Comparison of ENCODE assay signal across 30 mouse cellular contexts in genomic region chr9:16168051-16168450, GRCm38 (mm10).
A peak's percentile ranks its signal among the peaks of the same experiment; 100 is the strongest.
DNase-seq lines count a peak whose midpoint lies in the region; ATAC-seq and TF ChIP-seq lines count a peak whose summit lies in the region.
"Had no signal": no experiment of that assay in that cellular context is flagged by ENCODE, and none has a peak within 500 bp of the region (broad histone marks: within the 10 kb centered on the region; RNA-seq: fewer than 3 reads in every experiment).

No protein-coding gene starts in this region.

- no peak overlapping the region for H3K4me3 ChIP-seq in C2C12 (ENCODE audit: insufficient read depth, poor library complexity, severe bottlenecking)
- no peak overlapping the region for H3K4me3 ChIP-seq in kidney, embryonic 15.5 days (replicated peaks)
- H3K4me3 ChIP-seq: embryonic facial prominence, embryonic 13.5 days; erythroblast, embryonic 14.5 days; forebrain, embryonic 13.5 days; hindbrain, embryonic 10.5 days; hindbrain, embryonic 15.5 days; limb, embryonic 13.5 days; liver, embryonic 13.5 days; midbrain, embryonic 10.5 days; neural tube, embryonic 15.5 days had no signal

- no peaks in the 10 kb centered on the region for H3K36me3 ChIP-seq in C2C12 (ENCODE audit: control insufficient read depth, insufficient read depth)
- H3K36me3 ChIP-seq in kidney, embryonic 15.5 days = no peaks in the 10 kb centered on the region
- H3K36me3 ChIP-seq: embryonic facial prominence, embryonic 13.5 days; hindbrain, embryonic 10.5 days; hindbrain, embryonic 15.5 days; limb, embryonic 13.5 days; liver, embryonic 13.5 days; midbrain, embryonic 10.5 days; neural tube, embryonic 15.5 days had no signal

- no peak overlapping the region for H3K4me2 ChIP-seq in kidney, embryonic 15.5 days
- H3K4me2 ChIP-seq: embryonic facial prominence, embryonic 13.5 days; forebrain, embryonic 13.5 days; hindbrain, embryonic 15.5 days; limb, embryonic 13.5 days; liver, embryonic 13.5 days; lung, embryonic 14.5 days; neural tube, embryonic 15.5 days had no signal

- H3K4me1 ChIP-seq in kidney, embryonic 15.5 days = no peaks in the 10 kb centered on the region
- H3K4me1 ChIP-seq: embryonic facial prominence, embryonic 13.5 days; forebrain, embryonic 13.5 days; hindbrain, embryonic 10.5 days; hindbrain, embryonic 15.5 days; limb, embryonic 13.5 days; liver, embryonic 13.5 days; neural tube, embryonic 15.5 days had no signal

- no peak overlapping the region for H3K9ac ChIP-seq in kidney, embryonic 15.5 days
- H3K9ac ChIP-seq: embryonic facial prominence, embryonic 13.5 days; forebrain, embryonic 13.5 days; hindbrain, embryonic 15.5 days; limb, embryonic 13.5 days; liver, embryonic 13.5 days; lung, embryonic 14.5 days; neural tube, embryonic 15.5 days had no signal

- peak; percentile 2 for DNase-seq in adrenal gland, adult 2 months
- no peak for DNase-seq in adrenal gland, adult (ENCODE audit: inconsistent age in 2 of 2, low spot score in 1 of 2)
- peak; percentile 54 for DNase-seq in lung, postnatal 36 days
- no peak for DNase-seq in lung, postnatal 10 days
- peak; percentile 32 for DNase-seq in fibroblast of lung, adult 2 months (ENCODE audit: low read depth)
- no peak for DNase-seq in thymus, postnatal 4 days
- DNase-seq: adrenal gland, postnatal 10 days; cerebellum, adult 11 months; cerebellum, adult 9-11 months; embryo, embryonic 11 days; gastrocnemius, postnatal 10 days; heart, postnatal 14 days; kidney, adult 11 months; kidney, postnatal 25 days; liver, embryonic 13.5 days; lung, embryonic 14.5 days; retina, postnatal 1 day; right cerebral cortex, postnatal 14 days had no signal

- no peaks in the 10 kb centered on the region for H3K79me2 ChIP-seq in C2C12 (ENCODE audit: control insufficient read depth, insufficient read depth)

- no peaks in the 10 kb centered on the region for H3K79me3 ChIP-seq in C2C12 (ENCODE audit: low read depth)

- H3K9me3 ChIP-seq in kidney, embryonic 15.5 days (replicated peaks) = no peaks in the 10 kb centered on the region
- H3K9me3 ChIP-seq: embryonic facial prominence, embryonic 13.5 days; forebrain, embryonic 13.5 days; hindbrain, embryonic 10.5 days; hindbrain, embryonic 15.5 days; limb, embryonic 13.5 days; liver, embryonic 13.5 days; midbrain, embryonic 10.5 days; neural tube, embryonic 15.5 days had no signal

- ATAC-seq in kidney, embryonic 15.5 days (replicated peaks; ENCODE audit: low FRiP score) = no peak
- ATAC-seq: CD4-positive, CD25-positive, alpha-beta regulatory T cell, adult 4 months; forebrain, embryonic 13.5 days; inflammation-experienced regulatory T-cells, adult 6 months had no signal

- WGBS in kidney, embryonic 15.5 days = 55% methylated on average over 2 of the region's 2 CpGs

- no peak overlapping the region for H3ac ChIP-seq in C2C12 (ENCODE audit: control insufficient read depth, insufficient read length, low read depth)

- no peak overlapping the region for H3K27ac ChIP-seq in kidney, embryonic 15.5 days
- H3K27ac ChIP-seq: embryonic facial prominence, embryonic 13.5 days; forebrain, embryonic 13.5 days; hindbrain, embryonic 10.5 days; hindbrain, embryonic 15.5 days; limb, embryonic 13.5 days; liver, embryonic 13.5 days; midbrain, embryonic 10.5 days; neural tube, embryonic 15.5 days had no signal

- no peak for TF ChIP-seq CTCF in C2C12 (IDR thresholded peaks at IDR 0.05; ENCODE audit: control insufficient read depth, insufficient read depth, insufficient read length)

- no peaks in the 10 kb centered on the region for H3K27me3 ChIP-seq in C2C12 (ENCODE audit: control insufficient read depth, insufficient read depth, insufficient read length)
- no peaks in the 10 kb centered on the region for H3K27me3 ChIP-seq in kidney, embryonic 15.5 days
- H3K27me3 ChIP-seq: embryonic facial prominence, embryonic 13.5 days; forebrain, embryonic 13.5 days; hindbrain, embryonic 15.5 days; limb, embryonic 13.5 days; liver, embryonic 13.5 days; neural tube, embryonic 15.5 days had no signal

TF ChIP-seq in C2C12, 6 proteins besides CTCF, POLR2A, EP300 and RAD21:
- TF ChIP-seq USF1 (IDR thresholded peaks at IDR 0.05; ENCODE audit: low read depth) (no peak), CEBPB (IDR thresholded peaks at IDR 0.05; ENCODE audit: low read depth) (peak; percentile 73), MYOD1 (IDR thresholded peaks at IDR 0.05; ENCODE audit: control insufficient read depth, insufficient read length, low read depth) (no peak)

Comparison
In these comparisons a context has a peak if more than half of its experiments do, and no peak if none do; other contexts are left out.
1. DNase-seq: peak in adrenal gland, adult 2 months (single experiment), lung, postnatal 36 days (single experiment) and fibroblast of lung, adult 2 months (single experiment); none in adrenal gland, adult (0 of 2), lung, postnatal 10 days (single experiment) and thymus, postnatal 4 days (single experiment).